Mouse (Mus musculus) lung, adult 2 months (tissue): Measurements from ENCODE around the gene Ephb1.

Experiments
- CTCF ChIP-seq: fragments of 200-500 bp; IDR thresholded peaks from 2 replicates; pipeline ENCODE4 v1.5.1; 2011; ENCODE audit warnings: mild to moderate bottlenecking, low read length, control low read depth; ENCODE audit not compliant: insufficient read depth
- POLR2A ChIP-seq: fragments of 200-500 bp; IDR thresholded peaks from 2 replicates; pipeline ENCODE4 v1.6.1; 2011; ENCODE audit warnings: low read depth, mild to moderate bottlenecking, control low read depth, low read length, borderline replicate concordance; ENCODE audit errors: extremely low read depth

DNA sequence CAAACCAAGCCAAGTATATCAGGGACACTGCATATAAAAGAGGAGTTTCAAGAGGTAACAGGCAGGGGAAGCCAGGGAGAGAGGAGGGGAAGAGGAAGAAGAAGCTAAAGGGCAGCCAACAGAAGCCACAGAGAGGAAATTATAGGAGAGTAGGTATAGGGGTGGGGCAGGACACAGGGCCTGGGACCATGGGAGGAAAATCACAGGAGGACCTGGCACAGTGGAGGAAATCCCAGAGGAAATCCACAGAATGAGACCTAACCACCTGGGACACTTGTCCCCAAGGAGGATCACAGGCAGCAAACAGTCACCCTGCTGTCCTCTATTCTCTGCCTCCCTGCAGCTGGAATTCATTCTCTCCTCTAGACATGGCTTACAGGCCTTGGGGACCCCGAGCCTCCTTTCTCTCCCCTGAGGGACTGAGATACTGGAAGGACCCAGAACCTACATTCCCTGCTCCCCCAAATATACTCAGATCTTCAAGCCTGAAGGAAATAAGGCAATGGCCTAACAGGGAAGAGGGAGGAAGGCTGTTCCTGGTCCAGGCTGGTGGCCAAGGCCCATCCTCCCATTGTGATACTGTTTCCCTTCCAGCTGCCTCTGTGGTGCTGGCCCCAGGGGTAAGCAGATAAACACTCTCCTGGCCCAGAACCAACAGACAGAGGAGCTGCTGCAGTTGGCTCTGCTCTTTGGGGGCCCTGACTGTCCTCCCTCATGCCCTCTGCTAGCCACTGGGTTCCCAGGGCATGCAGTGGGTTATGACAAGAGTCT is 47.7 kb downstream of the Ephb1 start:
- TF ChIP-seq CTCF (no peak), POLR2A (no peak)
